In the genomic region with DNA sequence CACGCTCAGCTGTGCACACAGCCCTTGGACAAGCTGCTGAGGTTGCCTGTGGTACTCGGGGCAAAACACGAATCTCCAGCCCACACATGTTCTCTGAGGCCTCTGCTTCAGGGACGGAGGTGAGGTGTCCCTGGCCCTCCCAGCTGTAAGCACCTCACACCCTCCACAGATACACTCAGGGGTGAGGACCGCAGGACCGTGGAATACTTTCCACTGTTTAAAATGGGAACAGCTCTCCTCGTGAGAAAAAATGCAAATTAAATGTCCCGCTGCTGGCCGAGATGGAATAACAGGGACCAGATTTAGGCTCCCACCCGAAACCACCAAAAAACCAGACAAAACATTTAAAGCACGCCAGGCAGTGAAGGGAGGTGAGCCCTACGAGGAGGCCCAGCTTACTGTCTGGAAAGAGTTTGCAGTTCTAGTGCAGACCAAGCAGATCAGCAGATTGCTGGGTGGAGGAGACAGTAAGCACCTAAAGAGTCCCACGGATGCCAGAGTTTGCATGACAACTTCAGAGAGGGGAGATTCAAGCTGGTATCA, we compare ENCODE assay signal across 9 mouse cellular contexts. TPM values are rescaled to one million over a fixed set of nuclear protein-coding genes. Genes with fewer than 3 reads are reported as not detected.
DNase-seq lines count a peak whose midpoint lies in the region; ATAC-seq and TF ChIP-seq lines count a peak whose summit lies in the region.
"Had no signal": no experiment of that assay in that cellular context is flagged by ENCODE, and none has a peak within 500 bp of the region (broad histone marks: within the 10 kb centered on the region; RNA-seq: fewer than 3 reads in every experiment).

No protein-coding gene starts in this region.

- peaks cover 33% of the 10 kb centered on the region for H3K4me1 ChIP-seq in kidney, embryonic 14.5 days (ENCODE audit: control insufficient read depth, insufficient read depth, low read length)
- H3K4me1 ChIP-seq in embryonic facial prominence, embryonic 12.5 days = peaks cover 48% of the 10 kb centered on the region
- peaks cover 20% of the 10 kb centered on the region for H3K4me1 ChIP-seq in hindbrain, embryonic 14.5 days (replicated peaks; ENCODE audit: control insufficient read depth, insufficient read depth, low read length)
- H3K4me1 ChIP-seq in midbrain, postnatal 0 days (ENCODE audit: insufficient read depth, low read length) = no peaks in the 10 kb centered on the region

- TF ChIP-seq CTCF in midbrain, postnatal 0 days (IDR thresholded peaks at IDR 0.05) = no peak

- WGBS in kidney, embryonic 14.5 days = 40% methylated on average over 13 of the region's 13 CpGs
- WGBS in embryonic facial prominence, embryonic 12.5 days = 17% methylated on average over 13 of the region's 13 CpGs
- 24% methylated on average over 13 of the region's 13 CpGs for WGBS in hindbrain, embryonic 14.5 days
- WGBS in midbrain, postnatal 0 days = 26% methylated on average over 13 of the region's 13 CpGs

- H3K36me3 ChIP-seq in kidney, embryonic 14.5 days (ENCODE audit: control insufficient read depth, insufficient read depth, low read length) = no peaks in the 10 kb centered on the region
- peaks cover 3% of the 10 kb centered on the region; the same call in 1 of the 2 replicates for H3K36me3 ChIP-seq in embryonic facial prominence, embryonic 12.5 days
- no peaks in the 10 kb centered on the region for H3K36me3 ChIP-seq in hindbrain, embryonic 14.5 days (replicated peaks; ENCODE audit: control insufficient read depth, insufficient read depth)
- H3K36me3 ChIP-seq in midbrain, postnatal 0 days (ENCODE audit: insufficient read depth, low read length) = no peaks in the 10 kb centered on the region
- H3K36me3 ChIP-seq: G1E had no signal

- DNase-seq in kidney, adult 11 months = no peak
- no peak for DNase-seq in hindbrain, embryonic 14.5 days (ENCODE audit: low spot score)
- DNase-seq in midbrain, postnatal 0 days (ENCODE audit: low spot score) = no peak
- no peak for DNase-seq in cerebellum, adult 11 months
- no peak for DNase-seq in adrenal gland, postnatal 4 days (ENCODE audit: low spot score in 2 of 2)
- DNase-seq in frontal cortex, postnatal 10 days (ENCODE audit: low spot score in 2 of 2) = no peak

- H3K9me3 ChIP-seq in kidney, embryonic 14.5 days (ENCODE audit: control insufficient read depth, low read length) = no peaks in the 10 kb centered on the region
- no peaks in the 10 kb centered on the region for H3K9me3 ChIP-seq in embryonic facial prominence, embryonic 12.5 days
- H3K9me3 ChIP-seq in hindbrain, embryonic 14.5 days (ENCODE audit: control insufficient read depth, low read length) = no peaks in the 10 kb centered on the region
- no peaks in the 10 kb centered on the region for H3K9me3 ChIP-seq in midbrain, postnatal 0 days (ENCODE audit: low read length)

- ATAC-seq in kidney, embryonic 14.5 days (ENCODE audit: low FRiP score, low TSS enrichment) = no peak
- ATAC-seq in embryonic facial prominence, embryonic 12.5 days (ENCODE audit: insufficient number of reproducible peaks, insufficient read depth, low FRiP score, low TSS enrichment) = peak; percentile 26; the same call in 1 of the 2 replicates
- ATAC-seq in hindbrain, embryonic 14.5 days (ENCODE audit: low FRiP score) = no peak
- no peak for ATAC-seq in midbrain, postnatal 0 days (ENCODE audit: low FRiP score)

- no peak overlapping the region for H3K4me3 ChIP-seq in kidney, embryonic 14.5 days (ENCODE audit: low read length)
- H3K4me3 ChIP-seq in embryonic facial prominence, embryonic 12.5 days = no peak overlapping the region
- H3K4me3 ChIP-seq in hindbrain, embryonic 14.5 days (replicated peaks; ENCODE audit: low read length) = no peak overlapping the region
- no peak overlapping the region for H3K4me3 ChIP-seq in midbrain, postnatal 0 days (ENCODE audit: low read depth, low read length)

- peak overlapping the region; percentile 50; the same call in 1 of the 2 replicates for H3K9ac ChIP-seq in kidney, embryonic 14.5 days (ENCODE audit: low read depth, low read length)
- peak overlapping the region; percentile 31; the same call in 1 of the 2 replicates for H3K9ac ChIP-seq in embryonic facial prominence, embryonic 12.5 days
- no peak overlapping the region for H3K9ac ChIP-seq in hindbrain, embryonic 14.5 days
- no peak overlapping the region for H3K9ac ChIP-seq in midbrain, postnatal 0 days (replicated peaks; ENCODE audit: low read length, poor library complexity, severe bottlenecking)

- peak overlapping the region; percentile 95 for H3K27ac ChIP-seq in kidney, embryonic 14.5 days (ENCODE audit: low read depth, low read length)
- peak overlapping the region; percentile 93 for H3K27ac ChIP-seq in embryonic facial prominence, embryonic 12.5 days
- peak overlapping the region; percentile 75 for H3K27ac ChIP-seq in hindbrain, embryonic 14.5 days
- H3K27ac ChIP-seq in midbrain, postnatal 0 days (ENCODE audit: low read depth, low read length) = peak overlapping the region; percentile 73

- no peak overlapping the region; the same call in 1 of the 2 replicates for H3K4me2 ChIP-seq in kidney, embryonic 14.5 days (replicated peaks; ENCODE audit: low read depth, low read length)
- H3K4me2 ChIP-seq in embryonic facial prominence, embryonic 12.5 days (replicated peaks) = peak overlapping the region; percentile 24
- H3K4me2 ChIP-seq in hindbrain, embryonic 14.5 days (replicated peaks) = no peak overlapping the region; the same call in 1 of the 2 replicates
- no peak overlapping the region for H3K4me2 ChIP-seq in midbrain, postnatal 0 days (ENCODE audit: low read depth, low read length, poor library complexity, severe bottlenecking)

- H3K27me3 ChIP-seq in kidney, embryonic 14.5 days (ENCODE audit: control insufficient read depth, insufficient read depth, low read length) = no peaks in the 10 kb centered on the region
- no peaks in the 10 kb centered on the region for H3K27me3 ChIP-seq in embryonic facial prominence, embryonic 12.5 days
- H3K27me3 ChIP-seq in hindbrain, embryonic 14.5 days (ENCODE audit: control insufficient read depth, insufficient read depth, low read length) = no peaks in the 10 kb centered on the region
- H3K27me3 ChIP-seq in midbrain, postnatal 0 days (ENCODE audit: insufficient read depth, low read length) = no peaks in the 10 kb centered on the region

RNA-seq across cellular contexts. Expression of a gene that starts 19.2 kb away (rescaled TPM):
- 8.2 and 10.3 TPM in 2 replicates for polyA plus RNA-seq in kidney, embryonic 14.5 days (2014; fragmentation: Nextera tagmentation; extraction: Ambion mirVana)
- 14.8 and 15.4 TPM in 2 replicates for polyA plus RNA-seq in embryonic facial prominence, embryonic 12.5 days (2016; fragmentation: Nextera tagmentation; extraction: Ambion mirVana)
- 1.8 and 2.0 TPM in 2 replicates for polyA plus RNA-seq in hindbrain, embryonic 14.5 days (2014; fragmentation: Nextera tagmentation; extraction: Ambion mirVana)
- 3.3 and 4.7 TPM in 2 replicates for total RNA-seq in midbrain, postnatal 0 days (2014; rRNA removed)
- 0.77 and 0.84 TPM in 2 replicates for polyA plus RNA-seq in midbrain, postnatal 0 days (2015; fragmentation: Nextera tagmentation; extraction: Ambion mirVana)
- 1 to 10 TPM; 3.9 to 4.3 TPM for total RNA-seq in adrenal gland, postnatal 4 days (2021)
- polyA plus RNA-seq: G1E had no signal

Comparison
In these comparisons a context has a peak if more than half of its experiments do, and no peak if none do; other contexts are left out.
1. H3K9ac ChIP-seq: peak in kidney, embryonic 14.5 days (single experiment) and embryonic facial prominence, embryonic 12.5 days (single experiment); none in hindbrain, embryonic 14.5 days (single experiment) and midbrain, postnatal 0 days (single experiment).
2. Peak in every context shown above with its lines, with median percentiles within 50 percentile points of each other: H3K27ac ChIP-seq.